Mouse (Mus musculus) liver, adult 2 months (tissue): Measurements from ENCODE around the gene 5830473C10Rik.

ENCODE experiments used
- CTCF ChIP-seq: fragments of 200-500 bp; IDR thresholded peaks from 2 replicates; pipeline ENCODE4 v1.5.1; 2011; ENCODE audit warnings: low read depth, low read length, control low read depth
- POLR2A ChIP-seq: fragments of 200-500 bp; IDR thresholded peaks from 2 replicates; pipeline ENCODE4 v1.6.1; 2011; ENCODE audit warnings: low read length, control low read depth; ENCODE audit not compliant: insufficient read depth; ENCODE audit errors: extremely low read depth

- TF ChIP-seq CTCF (no peak), POLR2A (no peak)
These were observed 67.6 kb downstream of the 5830473C10Rik start for GRCm38 (mm10) chr5:90628530-90628929.
